Mouse (Mus musculus): Measurements from ENCODE around the gene Sgms2. TPM values are rescaled to one million over a fixed set of nuclear protein-coding genes. Genes with fewer than 3 reads are reported as not detected.

Sgms2 gene
- total and polyA plus RNA-seq, 2 experiments from 2014 or later: 1.1 to 1.3 TPM

DNA sequence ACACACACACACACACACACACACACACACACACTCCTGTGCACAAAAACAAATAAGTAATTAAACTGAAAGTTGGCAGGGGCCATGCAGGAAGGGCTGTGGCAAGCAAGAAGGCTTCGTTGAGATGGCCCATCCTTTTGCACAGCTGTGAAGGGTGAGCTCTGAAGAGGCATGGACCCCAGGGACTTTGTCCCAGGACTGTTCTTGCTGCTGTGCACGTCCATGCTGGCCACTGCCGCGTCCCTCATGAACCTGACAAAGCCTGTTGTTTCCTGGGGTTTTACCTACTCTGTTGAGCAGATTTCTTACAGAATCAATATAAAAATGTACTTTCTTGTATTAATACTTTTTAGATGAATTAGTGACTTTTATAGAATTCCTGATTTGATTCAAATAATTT, 199.3 kb downstream of the Sgms2 start:
- H3K4me2 ChIP-seq (ENCODE audit: low read depth, low read length): no peak overlapping the region
- H3K27ac ChIP-seq (ENCODE audit: low read depth): no peak overlapping the region
- DNase-seq (ENCODE audit: low spot score) (no peak), ATAC-seq (ENCODE audit: insufficient read depth, low read depth) (no peak)
- WGBS: 85% methylated on average over 4 of the region's 4 CpGs
- H3K9ac ChIP-seq (replicated peaks; ENCODE audit: low read depth, low read length): no peak overlapping the region
- H3K9me3 ChIP-seq (replicated peaks; ENCODE audit: control insufficient read depth, low read length): no peaks in the 10 kb centered on the region
- H3K4me3 ChIP-seq (ENCODE audit: low read depth, low read length): no peak overlapping the region
- H3K27me3 ChIP-seq (ENCODE audit: control insufficient read depth, insufficient read depth, low read length): no peaks in the 10 kb centered on the region
- TF ChIP-seq CTCF (IDR thresholded peaks at IDR 0.05; ENCODE audit: low read depth) (no peak), EP300 (IDR thresholded peaks at IDR 0.05; ENCODE audit: low read depth) (no peak)
- H3K36me3 ChIP-seq (replicated peaks; ENCODE audit: control insufficient read depth, insufficient read depth, low read length): peaks cover 12% of the 10 kb centered on the region; the same call in 1 of the 2 replicates
- H3K4me1 ChIP-seq (ENCODE audit: control insufficient read depth, insufficient read depth): peaks cover 11% of the 10 kb centered on the region

- peaks cover 12% of the 10 kb centered on the region for H3K4me1 ChIP-seq (ENCODE audit: control insufficient read depth, insufficient read depth)
Observed at GRCm38 (mm10) chr3:131274151-131274550, 217.1 kb downstream of the Sgms2 start.

DNA sequence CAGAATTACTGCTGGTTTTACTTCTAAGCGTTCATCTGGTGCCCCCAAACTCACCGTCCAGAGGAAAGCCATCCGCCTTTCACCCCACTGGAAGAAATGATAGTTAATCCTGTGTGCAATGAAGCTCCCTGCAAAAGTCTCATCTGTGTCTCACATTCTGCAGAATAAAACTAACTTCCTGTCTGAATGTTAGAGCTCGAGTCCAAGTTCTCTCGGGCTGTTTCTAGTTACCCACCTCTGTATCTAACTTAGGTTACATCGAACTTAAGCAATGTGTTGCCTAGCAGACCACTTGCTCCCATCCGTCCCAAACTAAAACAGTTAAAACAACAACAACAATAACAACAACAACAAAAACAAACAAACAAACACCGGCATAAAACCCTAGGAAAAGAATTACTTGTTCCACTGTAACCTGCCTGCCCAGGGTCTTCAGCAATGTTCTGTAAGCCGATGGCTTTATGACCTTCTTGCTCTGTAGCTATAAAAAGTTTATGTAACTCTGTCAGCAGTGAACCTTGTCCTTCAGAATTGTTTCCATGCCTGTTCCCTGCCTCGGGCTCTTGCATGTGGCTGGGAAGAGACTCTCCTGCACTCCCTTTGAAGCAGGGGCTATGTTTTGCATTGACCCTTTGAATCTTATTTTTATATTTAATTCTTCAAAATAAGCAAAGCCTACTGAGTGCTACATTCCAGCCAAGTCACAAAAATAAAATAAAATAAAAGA, 218.7 kb downstream of the Sgms2 start:
- Histone ChIP-seq H3K36me3 (replicated peaks; ENCODE audit: control insufficient read depth, insufficient read depth, low read length) (no peaks in the 10 kb centered on the region), H3K4me2 (ENCODE audit: low read depth, low read length) (peak overlapping the region; percentile 71), H3K27me3 (ENCODE audit: control insufficient read depth, insufficient read depth, low read length) (no peaks in the 10 kb centered on the region), H3K4me1 (ENCODE audit: control insufficient read depth, insufficient read depth) (peaks cover 19% of the 10 kb centered on the region), H3K9ac (replicated peaks; ENCODE audit: low read depth, low read length) (peak overlapping the region; percentile 46), H3K9me3 (replicated peaks; ENCODE audit: control insufficient read depth, low read length) (no peaks in the 10 kb centered on the region), H3K27ac (ENCODE audit: low read depth) (peak overlapping the region; percentile 90), H3K4me3 (ENCODE audit: low read depth, low read length) (peak overlapping the region; percentile 77)
- 18% methylated on average over 10 of the region's 10 CpGs for WGBS
- DNase-seq (ENCODE audit: low spot score): peak; percentile 34
- TF ChIP-seq EP300 (IDR thresholded peaks at IDR 0.05; ENCODE audit: low read depth): no peak
- no peak for ATAC-seq (ENCODE audit: insufficient read depth, low read depth)

More at GRCm38 (mm10) chr3:131274151-131274550, 217.1 kb downstream of the Sgms2 start:
- ATAC-seq (ENCODE audit: insufficient read depth, low read depth) (no peak), DNase-seq (ENCODE audit: low spot score) (no peak)
- Histone ChIP-seq H3K27me3 (ENCODE audit: control insufficient read depth, insufficient read depth, low read length) (no peaks in the 10 kb centered on the region), H3K36me3 (replicated peaks; ENCODE audit: control insufficient read depth, insufficient read depth, low read length) (no peaks in the 10 kb centered on the region), H3K27ac (ENCODE audit: low read depth) (no peak overlapping the region), H3K9ac (replicated peaks; ENCODE audit: low read depth, low read length) (no peak overlapping the region), H3K4me2 (ENCODE audit: low read depth, low read length) (no peak overlapping the region), H3K9me3 (replicated peaks; ENCODE audit: control insufficient read depth, low read length) (no peaks in the 10 kb centered on the region), H3K4me3 (ENCODE audit: low read depth, low read length) (no peak overlapping the region)
- TF ChIP-seq CTCF (IDR thresholded peaks at IDR 0.05; ENCODE audit: low read depth): no peak
- WGBS: 87% methylated on average over 4 of the region's 4 CpGs

GRCm38 (mm10) chr3:131271559-131272373, 219.4 kb downstream of the Sgms2 start, which contains the start of gene Hadh:
TSS of gene Hadh (minus strand) at chr3:131272101.
- Histone ChIP-seq H3K27me3 (ENCODE audit: control insufficient read depth, insufficient read depth, low read length) (no peaks in the 10 kb centered on the region), H3K9ac (replicated peaks; ENCODE audit: low read depth, low read length) (peak within 1 kb of the TSS; percentile 71), H3K27ac (ENCODE audit: low read depth) (peak within 1 kb of the TSS; percentile 90), H3K9me3 (replicated peaks; ENCODE audit: control insufficient read depth, low read length) (no peaks in the 10 kb centered on the region), H3K4me1 (ENCODE audit: control insufficient read depth, insufficient read depth) (peaks cover 23% of the 10 kb centered on the region), H3K4me2 (ENCODE audit: low read depth, low read length) (peak within 1 kb of the TSS; percentile 71), H3K4me3 (ENCODE audit: low read depth, low read length) (peak within 1 kb of the TSS; percentile 77), H3K36me3 (replicated peaks; ENCODE audit: control insufficient read depth, insufficient read depth, low read length) (no peaks in the 10 kb centered on the region)
- peak; percentile 91 for DNase-seq (ENCODE audit: low spot score)
- WGBS: under 1% methylated on average over 52 of the region's 54 CpGs
- peak; percentile 96 for ATAC-seq (ENCODE audit: insufficient read depth, low read depth)
- no peak for TF ChIP-seq EP300 (IDR thresholded peaks at IDR 0.05; ENCODE audit: low read depth)
- no peak for TF ChIP-seq CTCF (IDR thresholded peaks at IDR 0.05; ENCODE audit: low read depth)

DNA sequence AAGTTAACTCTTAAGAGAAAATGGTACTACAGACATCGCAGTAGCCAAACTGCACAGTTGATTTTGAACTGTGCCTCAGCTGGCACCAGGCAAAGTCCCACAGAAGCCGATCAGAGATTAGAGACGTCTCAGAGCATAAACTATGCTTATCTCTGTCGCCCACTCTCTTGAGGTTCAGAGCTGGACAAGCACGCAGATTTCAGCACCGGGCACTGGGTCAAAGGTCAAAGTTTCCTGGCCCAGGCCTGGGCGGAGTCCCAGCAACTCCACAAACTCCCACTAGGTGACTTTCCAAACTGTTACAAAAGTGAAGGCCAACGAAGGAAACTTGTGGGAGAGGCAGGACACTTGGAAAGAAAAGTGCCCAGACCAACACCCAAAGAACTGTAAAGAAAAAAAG, 220.1 kb downstream of the Sgms2 start:
- DNase-seq (ENCODE audit: low spot score) (peak; percentile 80), ATAC-seq (ENCODE audit: insufficient read depth, low read depth) (peak; percentile 67)
- H3K27me3 ChIP-seq (ENCODE audit: control insufficient read depth, insufficient read depth, low read length): no peaks in the 10 kb centered on the region
- H3K9me3 ChIP-seq (replicated peaks; ENCODE audit: control insufficient read depth, low read length): no peaks in the 10 kb centered on the region
- 2% methylated on average over 8 of the region's 8 CpGs for WGBS
- H3K4me1 ChIP-seq (ENCODE audit: control insufficient read depth, insufficient read depth): peaks cover 27% of the 10 kb centered on the region
- H3K27ac ChIP-seq (ENCODE audit: low read depth): peak overlapping the region; percentile 90
- no peak for TF ChIP-seq EP300 (IDR thresholded peaks at IDR 0.05; ENCODE audit: low read depth)
- TF ChIP-seq CTCF (IDR thresholded peaks at IDR 0.05; ENCODE audit: low read depth): no peak; the same call in 1 of the 2 replicates
- peak overlapping the region; percentile 71 for H3K4me2 ChIP-seq (ENCODE audit: low read depth, low read length)
- H3K4me3 ChIP-seq (ENCODE audit: low read depth, low read length): peak overlapping the region; percentile 77
- H3K36me3 ChIP-seq (replicated peaks; ENCODE audit: control insufficient read depth, insufficient read depth, low read length): no peaks in the 10 kb centered on the region
- peak overlapping the region; percentile 71 for H3K9ac ChIP-seq (replicated peaks; ENCODE audit: low read depth, low read length)

All from heart, postnatal 0 days (tissue).